Mouse (Mus musculus) erythroblast, embryonic 14.5 days (primary cell): Measurements from ENCODE around the gene Rsph3a.

Experiments
- GATA1 ChIP-seq: IDR thresholded peaks from 2 replicates; pipeline ENCODE4 v1.6.1; 2012; ENCODE audit warnings: low read length, inconsistent platforms, mixed read lengths
- TAL1 ChIP-seq: IDR thresholded peaks from 3 replicates; pipeline ENCODE4 v1.6.1; 2012; ENCODE audit warnings: low read length, inconsistent platforms, mixed read lengths

DNA sequence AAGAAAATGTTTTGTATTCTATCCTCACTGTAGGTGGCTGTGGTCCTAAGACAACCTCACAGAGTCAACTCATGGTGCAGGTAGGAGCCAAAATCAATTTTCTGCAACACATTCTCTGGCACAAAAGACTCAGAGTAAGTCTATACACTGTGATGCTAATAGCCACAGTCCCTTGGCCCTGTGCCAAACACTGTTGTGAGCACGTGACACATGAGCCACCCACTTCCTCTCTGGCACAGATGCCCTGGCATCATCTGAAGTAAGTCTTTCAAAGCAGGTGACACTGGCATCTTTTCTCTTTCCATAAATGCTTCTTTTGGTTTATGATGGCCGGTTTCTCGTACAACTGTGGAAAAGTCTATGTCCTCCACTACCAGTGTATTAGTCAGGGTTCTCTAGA lies 43.1 kb upstream of the Rsph3a start:
- no peak for TF ChIP-seq GATA1
- no peak for TF ChIP-seq TAL1
